Mouse (Mus musculus): ENCODE results near the gene Fam167b.

DNA sequence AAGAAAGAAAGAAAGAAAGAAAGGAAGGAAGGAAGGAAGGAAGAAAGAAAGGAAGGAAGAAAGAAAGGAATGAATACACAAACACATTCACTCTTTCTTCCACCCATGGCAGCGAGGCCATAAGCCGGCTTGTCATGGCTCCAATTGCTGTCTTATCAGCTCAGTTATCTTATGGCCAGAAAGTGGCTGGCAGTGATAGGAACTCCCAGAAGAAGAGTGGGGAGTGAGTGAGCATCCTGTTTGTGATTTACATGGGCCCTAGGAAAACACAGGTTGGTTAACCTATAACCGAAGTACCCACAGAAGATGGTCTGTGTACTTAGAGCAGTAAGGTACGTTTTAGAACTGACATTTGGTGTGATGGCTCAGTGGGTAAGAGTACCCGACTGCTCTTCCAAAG lies 17.2 kb downstream of the Fam167b start:
- no peak for TF ChIP-seq CTCF (IDR thresholded peaks at IDR 0.05; ENCODE audit: low read depth, low read length)
- TF ChIP-seq TAL1 (conservative IDR thresholded peaks at IDR 0.05; ENCODE audit: low read depth, low read length) = no peak
- TF ChIP-seq POLR2AphosphoS5 (IDR thresholded peaks at IDR 0.05; ENCODE audit: insufficient replicate concordance, low read depth, low read length) = no peak
- TF ChIP-seq GATA1 (IDR thresholded peaks at IDR 0.05; ENCODE audit: borderline replicate concordance, low read length) = no peak
- TF ChIP-seq GATA2 (IDR thresholded peaks at IDR 0.05; ENCODE audit: borderline replicate concordance, low read depth, low read length) = no peak

Data from G1E (cell line).